22 mouse cellular contexts compared by ENCODE assay signal in the genomic region with DNA sequence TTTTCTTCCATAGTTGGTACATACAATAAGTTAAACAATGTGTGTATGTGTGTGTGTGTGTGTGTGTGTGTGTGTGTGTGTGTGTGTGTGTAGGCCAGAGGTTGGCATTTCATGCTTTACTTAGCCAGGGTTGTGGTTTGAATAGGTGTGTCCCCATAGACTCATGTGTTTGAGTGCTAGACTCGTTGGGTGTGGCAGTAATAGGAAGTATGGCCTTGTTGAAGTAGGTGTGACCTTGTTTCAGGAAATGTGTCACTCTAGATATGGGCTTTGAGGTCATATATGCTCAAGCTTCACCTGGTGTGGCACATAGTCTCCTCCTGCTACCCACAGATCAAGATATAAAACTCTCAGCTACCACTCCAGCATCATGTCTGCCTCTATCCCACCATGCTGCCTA.
DNase-seq lines count a peak whose midpoint lies in the region; ATAC-seq and TF ChIP-seq lines count a peak whose summit lies in the region.
"Had no signal": no experiment of that assay in that cellular context is flagged by ENCODE, and none has a peak within 500 bp of the region (broad histone marks: within the 10 kb centered on the region; RNA-seq: fewer than 3 reads in every experiment).

No protein-coding gene starts in this region.

- H3K9me3 ChIP-seq in MEL (replicated peaks; ENCODE audit: insufficient read depth, low read length), result no peaks in the 10 kb centered on the region
- no peaks in the 10 kb centered on the region for H3K9me3 ChIP-seq in stomach, embryonic 15.5 days
- H3K9me3 ChIP-seq: embryonic facial prominence, embryonic 10.5 days; embryonic facial prominence, embryonic 12.5 days; forebrain, embryonic 13.5 days; forebrain, embryonic 15.5 days; G1E had no signal

- WGBS in stomach, embryonic 15.5 days, result 54% methylated on average over 1 of the region's 1 CpGs

- no peak overlapping the region for H3K4me3 ChIP-seq in MEL (ENCODE audit: control insufficient read depth in 1 of 2, insufficient read depth in 1 of 2, low read depth in 2 of 2, low read length in 2 of 2)
- H3K4me3 ChIP-seq in stomach, embryonic 15.5 days (replicated peaks), result no peak overlapping the region
- H3K4me3 ChIP-seq: embryonic facial prominence, embryonic 10.5 days; embryonic facial prominence, embryonic 12.5 days; forebrain, embryonic 13.5 days; forebrain, embryonic 15.5 days had no signal

- TF ChIP-seq CTCF in MEL (IDR thresholded peaks at IDR 0.05 in 2 of 3, conservative IDR thresholded peaks at IDR 0.05 in 1 of 3; ENCODE audit: control insufficient read depth in 1 of 3, insufficient read depth in 1 of 3, low read depth in 2 of 3, low read length in 3 of 3, poor library complexity in 1 of 3, severe bottlenecking in 1 of 3), result no peak

- no peaks in the 10 kb centered on the region for H3K27me3 ChIP-seq in MEL (ENCODE audit: control insufficient read depth in 1 of 2, insufficient read depth in 2 of 2, low read length in 2 of 2)
- no peaks in the 10 kb centered on the region for H3K27me3 ChIP-seq in stomach, embryonic 15.5 days (replicated peaks)
- H3K27me3 ChIP-seq: embryonic facial prominence, embryonic 12.5 days; forebrain, embryonic 13.5 days; forebrain, embryonic 15.5 days; Patski had no signal

- H3K4me1 ChIP-seq in MEL (ENCODE audit: control insufficient read depth in 1 of 2, insufficient read depth in 2 of 2, low read length in 2 of 2), result no peaks in the 10 kb centered on the region
- no peaks in the 10 kb centered on the region for H3K4me1 ChIP-seq in stomach, embryonic 15.5 days
- H3K4me1 ChIP-seq: embryonic facial prominence, embryonic 10.5 days; embryonic facial prominence, embryonic 12.5 days; forebrain, embryonic 13.5 days; forebrain, embryonic 15.5 days had no signal

- H3K9ac ChIP-seq in MEL (ENCODE audit: control insufficient read depth, low read depth, low read length, poor library complexity, severe bottlenecking), result no peak overlapping the region
- H3K9ac ChIP-seq in stomach, embryonic 15.5 days, result no peak overlapping the region
- H3K9ac ChIP-seq: embryonic facial prominence, embryonic 12.5 days; forebrain, embryonic 13.5 days; forebrain, embryonic 15.5 days; forebrain, postnatal 0 days had no signal

- H3K4me2 ChIP-seq in stomach, embryonic 15.5 days, result no peak overlapping the region
- H3K4me2 ChIP-seq: embryonic facial prominence, embryonic 12.5 days; forebrain, embryonic 13.5 days; forebrain, embryonic 15.5 days had no signal

- TF ChIP-seq RAD21 in MEL (IDR thresholded peaks at IDR 0.05; ENCODE audit: low read depth, low read length), result no peak

- peak; percentile 2 for DNase-seq in 416B (ENCODE audit: low read depth)
- DNase-seq in MEL (ENCODE audit: low read depth, low spot score), result peak; percentile 6
- DNase-seq in urinary bladder, postnatal 25 days (ENCODE audit: low spot score), result no peak
- no peak for DNase-seq in spleen, postnatal 36 days (ENCODE audit: low spot score in 2 of 2)
- DNase-seq: adrenal gland, adult 8-10 months; adrenal gland, postnatal 14 days; adrenal gland, postnatal 36 days; cerebellum, adult 11-12 months; cerebellum, adult 2 months; cerebellum, adult 9-10 months; cerebellum, postnatal 10 days; cerebellum, postnatal 25 days; forebrain, postnatal 0 days had no signal

- H3K36me3 ChIP-seq in MEL (ENCODE audit: control insufficient read depth in 1 of 2, insufficient read depth in 2 of 2, low read length in 2 of 2), result no peaks in the 10 kb centered on the region
- no peaks in the 10 kb centered on the region for H3K36me3 ChIP-seq in stomach, embryonic 15.5 days
- H3K36me3 ChIP-seq: embryonic facial prominence, embryonic 10.5 days; embryonic facial prominence, embryonic 12.5 days; forebrain, embryonic 15.5 days; G1E had no signal

- 0 out of 2 replicates have a peak, but pooled peaks have one; percentile 14 for ATAC-seq in stomach, embryonic 15.5 days (ENCODE audit: insufficient read depth, low FRiP score, low read depth)
- no peak for ATAC-seq in inflammation-experienced regulatory T-cells, adult 6 months
- ATAC-seq: activated CD4-positive, CD25-positive, alpha-beta regulatory T cell, adult 4 months; forebrain, embryonic 13.5 days; forebrain, embryonic 15.5 days; forebrain, postnatal 0 days; Patski had no signal

- no peaks in the 10 kb centered on the region for H3K79me2 ChIP-seq in MEL (ENCODE audit: control insufficient read depth, insufficient read depth, low read length, poor library complexity)

- no peak for TF ChIP-seq EP300 in MEL (IDR thresholded peaks at IDR 0.05; ENCODE audit: low read depth in 1 of 2, low read length in 2 of 2)

- no peak overlapping the region for H3K27ac ChIP-seq in MEL (ENCODE audit: control insufficient read depth, low read depth, low read length)
- H3K27ac ChIP-seq in stomach, embryonic 15.5 days, result no peak overlapping the region
- H3K27ac ChIP-seq: embryonic facial prominence, embryonic 10.5 days; embryonic facial prominence, embryonic 12.5 days; forebrain, embryonic 13.5 days; forebrain, embryonic 15.5 days had no signal

- TF ChIP-seq POLR2A in MEL (IDR thresholded peaks at IDR 0.05; ENCODE audit: control insufficient read depth in 1 of 2, insufficient read depth in 1 of 2, low read depth in 1 of 2, low read length in 2 of 2, poor library complexity in 1 of 2), result no peak

TF ChIP-seq in MEL, 35 proteins besides CTCF, POLR2A, EP300 and RAD21:
- no peak for TF ChIP-seq MEF2A (IDR thresholded peaks at IDR 0.05; ENCODE audit: extremely low read depth, insufficient replicate concordance, low read depth, low read length, poor library complexity, severe bottlenecking)
- TF ChIP-seq USF1 (IDR thresholded peaks at IDR 0.05; ENCODE audit: low read depth, low read length), result no peak
- TF ChIP-seq TAL1 (IDR thresholded peaks at IDR 0.05; ENCODE audit: low read length), result no peak
- no peak for TF ChIP-seq TCF12 (IDR thresholded peaks at IDR 0.05; ENCODE audit: low read depth, low read length)
- no peak for TF ChIP-seq RCOR1 (IDR thresholded peaks at IDR 0.05; ENCODE audit: low read depth, low read length)
- TF ChIP-seq UBTF (IDR thresholded peaks at IDR 0.05; ENCODE audit: borderline replicate concordance, insufficient read depth, low read depth, low read length), result no peak
- TF ChIP-seq KAT2A (conservative IDR thresholded peaks at IDR 0.05; ENCODE audit: low read depth, low read length), result no peak
- no peak for TF ChIP-seq MAFK (IDR thresholded peaks at IDR 0.05; ENCODE audit: borderline replicate concordance, low read depth, low read length)
- TF ChIP-seq ZKSCAN1 (IDR thresholded peaks at IDR 0.05; ENCODE audit: low read depth, low read length), result no peak
- TF ChIP-seq MXI1 (IDR thresholded peaks at IDR 0.05; ENCODE audit: low read depth, low read length), result no peak
- TF ChIP-seq BHLHE40 (IDR thresholded peaks at IDR 0.05; ENCODE audit: borderline replicate concordance, low read depth, low read length), result no peak
- no peak for TF ChIP-seq POLR2AphosphoS5 (IDR thresholded peaks at IDR 0.05; ENCODE audit: borderline replicate concordance, low read depth, low read length)
- no peak for TF ChIP-seq MAX (IDR thresholded peaks at IDR 0.05; ENCODE audit: low read length)
- TF ChIP-seq ZNF384 (IDR thresholded peaks at IDR 0.05; ENCODE audit: low read depth, low read length), result no peak
- TF ChIP-seq ELF1 (IDR thresholded peaks at IDR 0.05; ENCODE audit: low read depth, low read length), result no peak
- TF ChIP-seq CHD2 (IDR thresholded peaks at IDR 0.05; ENCODE audit: low read length), result no peak
- no peak for TF ChIP-seq POLR2AphosphoS2 (IDR thresholded peaks at IDR 0.05; ENCODE audit: low read length)
- TF ChIP-seq NELFE (IDR thresholded peaks at IDR 0.05; ENCODE audit: low read depth, low read length), result no peak
- no peak for TF ChIP-seq ZMIZ1 (IDR thresholded peaks at IDR 0.05; ENCODE audit: low read depth, low read length)

Comparison
In these comparisons a context has a peak if more than half of its experiments do, and no peak if none do; other contexts are left out.
1. DNase-seq: peak in 416B (single experiment) and MEL (single experiment); none in urinary bladder, postnatal 25 days (single experiment) and spleen, postnatal 36 days (0 of 2).